Mouse (Mus musculus) hindbrain, embryonic 11.5 days (tissue): Measurements from ENCODE around the gene Rin2. TPM values are rescaled to one million over a fixed set of nuclear protein-coding genes. Genes with fewer than 3 reads are reported as not detected.

ENCODE experiments used
- ATAC-seq: fragments of 200-750 bp; cut with Nextera tagmentation; 2 replicates; pipeline ENCODE4 v1.8.0; 2017; ENCODE audit warnings: mild to moderate bottlenecking, moderate TSS enrichment, moderate library complexity; ENCODE audit not compliant: low FRiP score
- DNase-seq: peaks from one replicate; pipeline ENCODE4 v3.0.0-alpha.2; 2015; ENCODE audit warnings: low spot score
- H3K27ac ChIP-seq: fragments of 300-500 bp; sonication (generic); 2 replicates; pipeline ENCODE4 v1.5.1; 2014; ENCODE audit warnings: mild to moderate bottlenecking, low read depth, low read length
- H3K27me3 ChIP-seq: fragments of 300-500 bp; sonication (generic); 2 replicates; pipeline ENCODE4 v1.6.1; 2014; ENCODE audit warnings: mild to moderate bottlenecking, low read length, moderate library complexity, mixed read lengths; ENCODE audit not compliant: control insufficient read depth, insufficient read depth
- H3K36me3 ChIP-seq: fragments of 300-500 bp; sonication (generic); 2 replicates; pipeline ENCODE4 v1.6.1; 2014; ENCODE audit warnings: mild to moderate bottlenecking, low read length, moderate library complexity, mixed read lengths; ENCODE audit not compliant: control insufficient read depth, insufficient read depth
- H3K4me1 ChIP-seq: fragments of 300-500 bp; sonication (generic); replicated peaks from 2 replicates; pipeline ENCODE4 v1.6.1; 2014; ENCODE audit warnings: low read length, mixed read lengths; ENCODE audit not compliant: control insufficient read depth, insufficient read depth
- H3K4me2 ChIP-seq: fragments of 300-500 bp; sonication (generic); replicated peaks from 2 replicates; pipeline ENCODE4 v1.6.1; 2014; ENCODE audit warnings: mild to moderate bottlenecking, low read depth, low read length
- H3K4me3 ChIP-seq: fragments of 300-500 bp; sonication (generic); 2 replicates; pipeline ENCODE4 v1.5.1; 2014; ENCODE audit warnings: low read depth, low read length
- H3K9ac ChIP-seq: fragments of 300-500 bp; sonication (generic); 2 replicates; pipeline ENCODE4 v1.6.1; 2014; ENCODE audit warnings: low read depth, low read length
- H3K9me3 ChIP-seq: fragments of 300-500 bp; sonication (generic); 2 replicates; pipeline ENCODE4 v1.6.1; 2016; ENCODE audit warnings: low read length; ENCODE audit not compliant: control insufficient read depth
- WGBS: fragments of 180-500 bp; shearing (Covaris S2); extraction: QIAGEN DNeasy Blood & Tissue Kit; methylation state at CpG from one replicate; pipeline ENCODE4 v1.1.7; 2014; 5-methylcytosine and 5-hydroxymethylcytosine counted together
- polyA plus RNA-seq: library from polyadenylated mRNA; unstranded; fragments of >200 nt; fragmentation: Nextera tagmentation; extraction: Ambion mirVana; gene quantifications from 2 replicates; pipeline ENCODE4 v1.2.1, GENCODE M21; 2014

Rin2 gene
- polyA plus RNA-seq, 1 experiment from 2014 or later, result 19.1 TPM

DNA sequence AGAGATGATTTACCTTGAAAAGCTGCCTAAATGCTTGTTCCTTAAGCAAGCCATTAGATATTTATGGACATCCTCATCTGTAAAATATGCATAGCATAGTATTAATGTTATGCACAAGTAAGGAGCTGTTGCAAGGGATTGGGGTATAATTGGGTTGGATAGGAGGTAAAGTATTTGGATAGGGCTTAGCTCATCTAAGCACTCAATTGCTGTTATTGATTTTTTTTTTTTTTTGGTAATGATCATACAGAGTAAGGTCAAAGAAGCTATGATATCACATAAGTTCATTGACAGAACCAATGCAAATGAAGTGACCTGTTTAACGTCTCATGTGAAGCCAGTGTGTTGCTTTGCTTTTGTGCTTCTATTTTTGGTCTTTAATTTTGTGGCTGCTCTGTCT, 198.9 kb downstream of the Rin2 start:
- Histone ChIP-seq H3K27ac (no peak overlapping the region), H3K4me3 (no peak overlapping the region), H3K9ac (no peak overlapping the region), H3K36me3 (no peaks in the 10 kb centered on the region), H3K27me3 (no peaks in the 10 kb centered on the region), H3K9me3 (no peaks in the 10 kb centered on the region), H3K4me2 (no peak overlapping the region), H3K4me1 (no peaks in the 10 kb centered on the region)
- 91% methylated on average over 1 of the region's 1 CpGs for WGBS
- DNase-seq, result no peak
- ATAC-seq, result no peak

DNA sequence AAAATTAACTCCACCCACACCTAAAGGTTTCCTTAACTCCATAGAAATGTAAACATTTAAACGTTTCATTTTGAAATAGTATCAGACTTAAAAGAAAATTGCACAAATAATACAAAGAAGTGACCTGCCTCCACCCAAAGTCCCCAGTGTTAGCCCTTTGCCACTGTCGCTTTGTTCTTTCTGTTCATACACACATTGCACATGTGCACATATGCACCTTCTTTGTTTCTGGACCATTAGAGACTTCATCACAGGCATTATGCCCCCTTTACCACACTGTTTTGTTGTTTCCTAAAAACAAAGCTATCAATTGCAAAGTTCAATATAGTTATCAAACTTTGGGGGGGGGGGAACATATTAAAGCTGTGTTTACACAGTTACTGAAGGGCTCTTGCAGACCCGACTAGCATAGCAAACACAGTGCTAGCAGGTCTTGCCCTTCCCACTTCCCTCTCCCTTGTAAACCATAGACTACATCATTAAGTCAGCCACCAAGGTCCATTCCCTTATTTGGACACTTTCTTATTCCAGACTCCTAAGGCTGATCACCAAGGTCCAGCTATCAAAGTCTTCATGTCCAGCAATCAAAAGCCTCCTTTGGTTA, 200.0 kb downstream of the Rin2 start:
- ATAC-seq, result no peak
- DNase-seq, result no peak
- H3K4me1 ChIP-seq, result no peaks in the 10 kb centered on the region
- H3K27me3 ChIP-seq, result no peaks in the 10 kb centered on the region
- WGBS, result 73% methylated on average over 3 of the region's 3 CpGs
- no peak overlapping the region for H3K4me2 ChIP-seq
- no peak overlapping the region for H3K4me3 ChIP-seq
- no peaks in the 10 kb centered on the region for H3K9me3 ChIP-seq
- H3K36me3 ChIP-seq, result no peaks in the 10 kb centered on the region
- no peak overlapping the region for H3K27ac ChIP-seq
- no peak overlapping the region for H3K9ac ChIP-seq

DNA sequence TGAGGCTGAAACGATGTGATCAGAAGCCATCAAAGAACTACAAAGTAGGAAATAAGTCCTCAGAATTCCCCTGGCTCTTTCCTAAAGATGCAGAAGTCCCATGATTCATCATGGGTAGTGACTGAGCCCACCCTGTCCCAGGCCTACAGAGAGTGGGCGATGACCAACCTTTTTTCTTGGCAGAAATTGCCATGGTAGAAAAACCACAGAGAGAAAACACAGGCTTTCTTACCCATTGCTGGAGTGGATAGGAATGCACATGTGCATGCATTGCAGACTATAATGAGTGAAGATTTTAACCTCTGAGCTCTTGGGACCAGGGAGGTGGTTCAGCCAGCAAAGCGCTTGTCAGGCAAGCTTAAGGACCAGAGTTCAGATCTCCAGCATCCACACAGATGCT, 202.2 kb downstream of the Rin2 start:
- ATAC-seq (no peak), DNase-seq (no peak)
- 94% methylated on average over 3 of the region's 3 CpGs for WGBS
- H3K4me1 ChIP-seq, result no peaks in the 10 kb centered on the region
- H3K9ac ChIP-seq, result no peak overlapping the region
- H3K4me2 ChIP-seq, result no peak overlapping the region
- H3K27ac ChIP-seq, result no peak overlapping the region
- H3K36me3 ChIP-seq, result no peaks in the 10 kb centered on the region
- no peak overlapping the region for H3K4me3 ChIP-seq
- H3K27me3 ChIP-seq, result no peaks in the 10 kb centered on the region
- H3K9me3 ChIP-seq, result no peaks in the 10 kb centered on the region

DNA sequence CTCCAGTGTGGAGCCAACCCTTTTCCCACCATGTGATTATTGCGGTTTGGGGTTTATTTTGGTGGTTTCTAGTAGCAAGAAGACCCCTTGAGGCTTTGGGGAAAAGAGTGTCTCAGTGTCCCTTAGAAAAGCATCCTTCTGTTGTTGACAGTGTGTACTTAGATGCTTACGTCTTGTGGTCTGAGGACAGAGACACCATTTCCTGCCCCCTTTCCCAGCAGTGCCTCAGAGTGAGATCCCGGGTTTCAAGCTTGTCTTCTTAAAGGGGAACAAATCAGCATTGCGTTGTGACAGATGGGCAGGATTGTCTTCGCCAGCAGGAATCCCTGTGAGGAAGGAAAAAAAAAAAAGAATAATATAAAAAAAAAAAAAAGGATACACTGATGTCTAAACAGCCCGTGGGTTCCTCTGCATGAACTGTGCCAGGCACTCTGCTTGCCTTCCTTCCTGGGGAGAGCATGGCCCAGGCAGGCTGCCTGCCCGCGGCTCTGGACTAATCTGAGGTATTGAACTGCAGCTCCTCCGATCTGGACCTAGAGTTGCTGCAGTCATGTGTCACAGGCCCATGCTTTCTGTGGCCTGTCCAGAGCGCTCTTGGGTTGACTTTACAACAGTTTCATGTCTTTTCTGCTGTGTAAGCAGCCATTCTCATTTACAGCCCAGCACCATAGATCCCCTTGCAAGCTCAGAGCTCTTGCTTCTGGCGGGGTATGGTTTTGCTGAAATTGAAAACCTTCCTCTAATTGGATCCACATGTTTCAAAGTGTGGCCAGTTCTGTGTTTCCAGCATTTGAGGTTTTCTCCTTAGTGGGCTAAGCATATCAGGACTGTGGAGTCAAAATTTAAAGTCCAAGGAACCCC, 206.1 kb downstream of the Rin2 start:
- Histone ChIP-seq H3K27ac (peak overlapping the region; percentile 20; the same call in 1 of the 2 replicates), H3K27me3 (no peaks in the 10 kb centered on the region), H3K36me3 (no peaks in the 10 kb centered on the region), H3K9ac (no peak overlapping the region), H3K4me3 (no peak overlapping the region), H3K9me3 (no peaks in the 10 kb centered on the region), H3K4me1 (no peaks in the 10 kb centered on the region), H3K4me2 (no peak overlapping the region)
- DNase-seq, result no peak
- no peak for ATAC-seq
- WGBS, result 62% methylated on average over 11 of the region's 11 CpGs

DNA sequence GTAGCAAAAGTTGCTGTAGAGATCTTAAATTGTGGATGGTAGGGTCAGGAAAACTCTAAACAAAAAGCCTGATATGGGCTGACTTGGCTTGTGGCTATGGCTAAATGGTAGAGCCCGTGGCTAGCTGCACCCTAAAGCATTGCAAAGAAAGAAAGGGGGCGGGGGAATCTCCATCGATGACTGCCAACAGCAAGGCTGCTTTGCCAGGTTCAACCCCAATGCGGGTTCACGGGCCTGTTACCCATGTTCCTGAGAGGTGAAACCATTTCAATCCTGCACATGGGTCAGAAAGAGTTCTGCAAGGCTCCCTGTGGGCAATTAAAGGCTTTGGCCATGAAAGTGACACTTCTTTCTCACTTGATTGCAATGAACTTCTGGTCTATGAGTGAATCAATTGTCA, 206.9 kb downstream of the Rin2 start:
- ATAC-seq (no peak), DNase-seq (no peak)
- Histone ChIP-seq H3K27me3 (no peaks in the 10 kb centered on the region), H3K9ac (no peak overlapping the region), H3K4me3 (no peak overlapping the region), H3K36me3 (no peaks in the 10 kb centered on the region), H3K4me1 (no peaks in the 10 kb centered on the region), H3K27ac (peak overlapping the region; percentile 36; the same call in 1 of the 2 replicates), H3K9me3 (no peaks in the 10 kb centered on the region), H3K4me2 (no peak overlapping the region)
- 85% methylated on average over 5 of the region's 5 CpGs for WGBS

DNA sequence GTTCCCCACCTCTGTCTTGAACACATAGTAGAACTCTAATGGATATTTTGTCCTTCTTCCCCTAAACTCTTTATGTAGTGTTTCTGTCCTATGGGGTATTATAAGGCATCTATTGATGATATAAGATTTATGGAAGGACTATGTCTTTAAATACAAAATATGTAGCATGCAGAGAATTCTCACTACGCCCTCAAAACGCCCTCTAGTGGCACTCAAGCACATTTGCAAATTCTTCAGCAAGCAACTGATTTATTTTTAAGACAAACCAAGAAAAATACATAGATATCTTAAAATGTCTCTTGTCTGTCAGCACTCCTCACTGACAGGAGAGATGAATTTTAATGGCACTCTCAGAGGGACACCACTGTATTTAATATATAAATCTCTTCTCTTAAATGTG, 207.4 kb downstream of the Rin2 start:
- no peak overlapping the region for H3K4me2 ChIP-seq
- no peaks in the 10 kb centered on the region for H3K4me1 ChIP-seq
- DNase-seq (no peak), ATAC-seq (no peak)
- H3K9ac ChIP-seq, result no peak overlapping the region
- H3K27me3 ChIP-seq, result no peaks in the 10 kb centered on the region
- no peak overlapping the region for H3K4me3 ChIP-seq
- WGBS, result 19% methylated on average over 2 of the region's 2 CpGs
- no peaks in the 10 kb centered on the region for H3K36me3 ChIP-seq
- no peak overlapping the region for H3K27ac ChIP-seq
- H3K9me3 ChIP-seq, result no peaks in the 10 kb centered on the region

DNA sequence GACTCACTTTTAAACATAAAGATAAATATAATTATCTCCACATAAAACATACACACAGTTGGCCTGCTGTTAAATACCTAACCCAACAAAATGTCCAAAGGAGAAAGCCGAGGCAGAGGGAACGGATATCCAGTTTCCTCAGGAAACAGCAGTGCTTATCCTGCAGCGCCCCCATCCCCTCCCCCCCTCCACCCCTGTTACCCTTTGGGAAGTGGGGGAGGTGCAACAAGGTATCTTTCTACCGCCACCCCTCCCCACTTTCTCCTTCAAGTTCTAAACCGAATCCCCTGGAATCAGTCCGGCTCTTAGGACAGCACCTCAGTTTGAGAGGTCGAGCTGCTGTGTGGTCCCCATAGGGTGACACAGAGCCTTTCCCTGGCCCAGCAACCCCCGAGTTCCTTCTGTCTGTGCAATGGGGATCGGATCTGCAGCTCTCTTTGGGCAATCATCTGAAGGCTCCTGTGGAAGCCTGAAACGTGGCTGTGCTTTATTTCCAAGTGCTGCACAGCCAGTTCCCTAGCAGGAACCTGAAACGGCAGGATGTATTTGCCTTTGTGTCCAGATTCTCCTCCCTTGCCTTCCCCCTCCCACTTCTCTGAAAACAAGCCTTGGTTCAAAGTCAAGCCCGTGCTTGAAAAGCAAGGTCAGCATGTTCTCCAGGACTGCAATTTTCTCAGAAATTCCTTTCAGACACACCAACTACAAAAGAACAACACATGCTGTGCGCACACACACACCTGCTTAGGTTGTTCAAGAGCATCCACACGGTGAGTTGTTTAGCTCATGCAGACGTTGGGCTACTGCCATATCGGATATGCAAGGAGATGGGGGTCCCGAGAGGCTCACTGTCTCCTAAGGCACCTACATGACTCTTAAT, 209.3 kb downstream of the Rin2 start:
- H3K27ac ChIP-seq, result no peak overlapping the region
- H3K27me3 ChIP-seq, result no peaks in the 10 kb centered on the region
- DNase-seq (no peak), ATAC-seq (no peak)
- no peaks in the 10 kb centered on the region for H3K9me3 ChIP-seq
- WGBS, result 38% methylated on average over 17 of the region's 17 CpGs
- H3K9ac ChIP-seq, result no peak overlapping the region
- H3K4me1 ChIP-seq, result no peaks in the 10 kb centered on the region
- H3K4me3 ChIP-seq, result no peak overlapping the region
- no peaks in the 10 kb centered on the region for H3K36me3 ChIP-seq
- no peak overlapping the region for H3K4me2 ChIP-seq

DNA sequence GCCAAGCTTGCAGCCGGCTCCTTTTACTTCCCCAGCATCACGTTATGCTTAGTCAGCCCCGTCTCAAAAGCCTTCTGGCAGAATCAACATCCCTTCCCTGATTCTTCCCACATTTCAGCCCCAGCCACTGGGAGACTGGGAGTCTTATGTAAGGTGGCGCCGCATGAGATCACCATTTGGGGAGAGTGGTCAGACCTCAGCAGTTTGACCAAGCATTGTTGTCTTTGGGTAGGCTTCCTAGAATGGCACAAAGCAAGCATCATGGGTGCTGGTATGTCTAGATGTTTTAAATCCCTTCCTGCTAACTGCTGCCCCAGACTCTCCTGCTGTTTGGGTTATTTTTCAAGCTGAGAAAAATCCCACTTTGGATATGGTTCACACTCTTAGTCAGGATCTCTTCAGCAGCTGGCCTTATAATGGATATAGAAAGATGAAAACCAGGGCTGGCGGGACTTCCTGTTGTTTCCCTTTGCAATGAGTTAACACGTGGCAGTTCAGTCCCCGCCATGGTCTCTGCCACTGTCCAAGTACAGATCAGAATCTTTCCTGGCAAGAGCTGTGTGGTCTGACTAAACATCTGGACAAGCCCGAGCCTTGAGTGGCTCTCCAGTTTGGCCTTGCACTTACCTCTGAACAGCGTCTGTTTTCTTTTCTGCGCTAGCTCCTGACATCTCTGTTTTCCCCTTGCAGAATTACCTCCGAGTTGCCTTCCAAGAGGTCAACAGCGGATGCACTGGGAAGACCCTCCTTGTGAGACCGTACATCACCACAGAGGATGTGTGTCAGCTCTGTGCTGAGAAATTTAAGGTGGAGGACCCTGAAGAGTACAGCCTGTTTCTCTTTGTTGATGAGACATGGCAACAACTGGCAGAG, 210.1 kb downstream of the Rin2 start:
- H3K4me1 ChIP-seq, result no peaks in the 10 kb centered on the region
- no peak overlapping the region for H3K9ac ChIP-seq
- WGBS, result 71% methylated on average over 14 of the region's 14 CpGs
- DNase-seq (no peak), ATAC-seq (no peak)
- no peaks in the 10 kb centered on the region for H3K9me3 ChIP-seq
- no peak overlapping the region for H3K4me2 ChIP-seq
- H3K4me3 ChIP-seq, result no peak overlapping the region
- H3K36me3 ChIP-seq, result no peaks in the 10 kb centered on the region
- H3K27me3 ChIP-seq, result no peaks in the 10 kb centered on the region
- H3K27ac ChIP-seq, result no peak overlapping the region
